Mouse (Mus musculus) heart, adult 2 months (tissue): ENCODE results near the gene Gm20716.

Experiments
- CTCF ChIP-seq: fragments of 200-600 bp; IDR thresholded peaks from 2 replicates; pipeline ENCODE4 v1.8.1; 2022; ENCODE audit warnings: antibody characterized with exemption, mild to moderate bottlenecking, moderate library complexity
- POLR2A ChIP-seq: fragments of 200-500 bp; IDR thresholded peaks from 2 replicates; pipeline ENCODE4 v1.6.1; 2011; ENCODE audit warnings: mild to moderate bottlenecking, low read depth, low read length, control low read depth; ENCODE audit not compliant: insufficient read depth

DNA sequence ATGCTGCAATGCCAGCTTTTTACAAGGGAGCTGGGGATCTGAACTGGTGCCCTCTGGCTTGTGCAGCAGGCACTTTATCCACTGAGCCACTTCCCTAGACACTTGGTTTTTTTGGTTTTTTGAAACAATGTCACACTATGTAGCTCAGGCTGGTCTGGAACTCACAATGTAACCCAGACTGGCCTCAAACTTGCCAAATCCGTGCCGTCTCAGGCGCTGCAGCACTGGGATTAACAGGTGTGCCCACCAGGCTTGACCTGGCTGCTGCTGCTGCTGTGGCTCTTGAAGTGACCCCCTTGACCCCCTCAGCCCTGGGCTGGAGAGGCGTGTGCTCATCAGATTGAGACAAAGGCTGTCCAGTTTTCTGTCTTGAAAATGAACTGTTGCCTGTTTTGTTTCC, 8.2 kb upstream of the Gm20716 start:
- TF ChIP-seq POLR2A (no peak), CTCF (no peak)
